33 mouse cellular contexts compared by ENCODE assay signal in genomic region chr4:56619803-56620202, GRCm38 (mm10).
DNase-seq lines count a peak whose midpoint lies in the region; ATAC-seq and TF ChIP-seq lines count a peak whose summit lies in the region.
"Had no signal": no experiment of that assay in that cellular context is flagged by ENCODE, and none has a peak within 500 bp of the region (broad histone marks: within the 10 kb centered on the region; RNA-seq: fewer than 3 reads in every experiment).

No protein-coding gene starts in this region.

- no peak overlapping the region for H3K9ac ChIP-seq in intestine, postnatal 0 days (ENCODE audit: low read depth, low read length)
- no peak overlapping the region for H3K9ac ChIP-seq in intestine, embryonic 15.5 days
- H3K9ac ChIP-seq in kidney, embryonic 14.5 days (ENCODE audit: low read depth, low read length), result no peak overlapping the region
- H3K9ac ChIP-seq: embryonic facial prominence, embryonic 13.5 days; heart, embryonic 15.5 days; hindbrain, embryonic 12.5 days; limb, embryonic 13.5 days; liver, embryonic 12.5 days had no signal

- H3K27me3 ChIP-seq in intestine, postnatal 0 days (replicated peaks; ENCODE audit: control insufficient read depth, insufficient read depth, low read length), result no peaks in the 10 kb centered on the region
- H3K27me3 ChIP-seq in intestine, embryonic 15.5 days (replicated peaks), result no peaks in the 10 kb centered on the region
- H3K27me3 ChIP-seq in kidney, embryonic 14.5 days (ENCODE audit: control insufficient read depth, insufficient read depth, low read length), result no peaks in the 10 kb centered on the region
- H3K27me3 ChIP-seq: embryonic facial prominence, embryonic 13.5 days; heart, embryonic 15.5 days; hindbrain, embryonic 12.5 days; limb, embryonic 13.5 days; liver, embryonic 12.5 days had no signal

- no peaks in the 10 kb centered on the region for H3K9me3 ChIP-seq in intestine, postnatal 0 days (ENCODE audit: control insufficient read depth)
- H3K9me3 ChIP-seq in intestine, embryonic 15.5 days, result no peaks in the 10 kb centered on the region
- no peaks in the 10 kb centered on the region; the same call in 1 of the 2 replicates for H3K9me3 ChIP-seq in kidney, embryonic 14.5 days (ENCODE audit: control insufficient read depth, low read length)
- H3K9me3 ChIP-seq: embryonic facial prominence, embryonic 13.5 days; forebrain, embryonic 10.5 days; heart, embryonic 10.5 days; heart, embryonic 15.5 days; hindbrain, embryonic 12.5 days; limb, embryonic 13.5 days; liver, embryonic 12.5 days; midbrain, embryonic 10.5 days had no signal

- ATAC-seq in intestine, postnatal 0 days, result no peak
- ATAC-seq in intestine, embryonic 15.5 days, result no peak
- no peak for ATAC-seq in kidney, embryonic 14.5 days (ENCODE audit: low FRiP score, low TSS enrichment)
- ATAC-seq: forebrain, embryonic 16.5 days; hindbrain, postnatal 0 days; intestine, embryonic 16.5 days; liver, embryonic 12.5 days; midbrain, embryonic 16.5 days had no signal

- H3K27ac ChIP-seq in intestine, postnatal 0 days (ENCODE audit: low read depth, low read length), result no peak overlapping the region
- H3K27ac ChIP-seq in intestine, embryonic 15.5 days, result no peak overlapping the region
- H3K27ac ChIP-seq in kidney, embryonic 14.5 days (ENCODE audit: low read depth, low read length), result no peak overlapping the region
- H3K27ac ChIP-seq: embryonic facial prominence, embryonic 13.5 days; forebrain, embryonic 10.5 days; heart, embryonic 10.5 days; heart, embryonic 15.5 days; hindbrain, embryonic 12.5 days; hindbrain, postnatal 0 days; limb, embryonic 13.5 days; liver, embryonic 12.5 days; midbrain, embryonic 10.5 days had no signal

- DNase-seq in 3T3-L1 (ENCODE audit: low read depth, low spot score), result peak; percentile 61
- DNase-seq in A20 (ENCODE audit: low read depth, low spot score), result peak; percentile 54
- DNase-seq in brain, adult 2 months (ENCODE audit: low read depth, low spot score), result peak; percentile 16
- no peak for DNase-seq in T-cell, adult 2 months (ENCODE audit: low spot score)
- DNase-seq: adrenal gland, postnatal 25 days; cerebellum, adult 18-20 months; cerebellum, postnatal 10 days; gastrocnemius, postnatal 14 days; heart, postnatal 36 days; kidney, adult 9 months; kidney, postnatal 25 days; lung, adult 18-20 months; lung, postnatal 10 days; retina, postnatal 1 day; right cerebral cortex, postnatal 14 days; thymus, adult 18-20 months; thymus, postnatal 36 days had no signal

- peak; percentile 32; the same call in 1 of the 2 replicates for TF ChIP-seq CTCF in intestine, postnatal 0 days (IDR thresholded peaks at IDR 0.05; ENCODE audit: low read depth)

- H3K4me2 ChIP-seq in intestine, postnatal 0 days (replicated peaks; ENCODE audit: low read depth), result no peak overlapping the region
- no peak overlapping the region for H3K4me2 ChIP-seq in intestine, embryonic 15.5 days (replicated peaks)
- H3K4me2 ChIP-seq in kidney, embryonic 14.5 days (replicated peaks; ENCODE audit: low read depth, low read length), result no peak overlapping the region
- H3K4me2 ChIP-seq: embryonic facial prominence, embryonic 13.5 days; heart, embryonic 15.5 days; hindbrain, embryonic 12.5 days; limb, embryonic 13.5 days; liver, embryonic 12.5 days had no signal

- H3K36me3 ChIP-seq in intestine, postnatal 0 days (ENCODE audit: control insufficient read depth, insufficient read depth), result no peaks in the 10 kb centered on the region
- no peaks in the 10 kb centered on the region for H3K36me3 ChIP-seq in intestine, embryonic 15.5 days
- no peaks in the 10 kb centered on the region for H3K36me3 ChIP-seq in kidney, embryonic 14.5 days (ENCODE audit: control insufficient read depth, insufficient read depth, low read length)
- H3K36me3 ChIP-seq: embryonic facial prominence, embryonic 13.5 days; forebrain, embryonic 10.5 days; heart, embryonic 10.5 days; heart, embryonic 15.5 days; hindbrain, embryonic 12.5 days; limb, embryonic 13.5 days; liver, embryonic 12.5 days; midbrain, embryonic 10.5 days had no signal

- no peak overlapping the region for H3K4me3 ChIP-seq in intestine, postnatal 0 days (ENCODE audit: low read depth, low read length)
- H3K4me3 ChIP-seq in intestine, embryonic 15.5 days (replicated peaks), result no peak overlapping the region
- no peak overlapping the region for H3K4me3 ChIP-seq in kidney, embryonic 14.5 days (ENCODE audit: low read length)
- H3K4me3 ChIP-seq: embryonic facial prominence, embryonic 13.5 days; forebrain, embryonic 10.5 days; heart, embryonic 10.5 days; heart, embryonic 15.5 days; hindbrain, embryonic 12.5 days; limb, embryonic 13.5 days; liver, embryonic 12.5 days; midbrain, embryonic 10.5 days; myocyte had no signal

- H3K4me1 ChIP-seq in intestine, postnatal 0 days (replicated peaks; ENCODE audit: control insufficient read depth, insufficient read depth, low read length), result no peaks in the 10 kb centered on the region
- H3K4me1 ChIP-seq in intestine, embryonic 15.5 days (replicated peaks), result no peaks in the 10 kb centered on the region
- no peaks in the 10 kb centered on the region for H3K4me1 ChIP-seq in kidney, embryonic 14.5 days (ENCODE audit: control insufficient read depth, insufficient read depth, low read length)
- H3K4me1 ChIP-seq: embryonic facial prominence, embryonic 13.5 days; forebrain, embryonic 10.5 days; heart, embryonic 10.5 days; hindbrain, embryonic 12.5 days; limb, embryonic 13.5 days; liver, embryonic 12.5 days; midbrain, embryonic 10.5 days had no signal
